Comparison of ENCODE assay signal across 11 mouse cellular contexts in genomic region chr5:114592463-114593160, GRCm38 (mm10). TPM values are rescaled to one million over a fixed set of nuclear protein-coding genes. Genes with fewer than 3 reads are reported as not detected.
A peak's percentile ranks its signal among the peaks of the same experiment; 100 is the strongest.
DNase-seq lines count a peak whose midpoint lies in the region; ATAC-seq lines count a peak whose summit lies in the region.
"Had no signal": no experiment of that assay in that cellular context is flagged by ENCODE, and none has a peak within 500 bp of the region (broad histone marks: within the 10 kb centered on the region; RNA-seq: fewer than 3 reads in every experiment).

No protein-coding gene starts in this region.

- WGBS in kidney, embryonic 15.5 days, result 61% methylated on average over 19 of the region's 19 CpGs
- WGBS in embryonic facial prominence, embryonic 13.5 days, result 39% methylated on average over 19 of the region's 19 CpGs
- WGBS in hindbrain, embryonic 13.5 days, result 36% methylated on average over 19 of the region's 19 CpGs
- WGBS in midbrain, embryonic 16.5 days, result 27% methylated on average over 19 of the region's 19 CpGs
- 68% methylated on average over 19 of the region's 19 CpGs for WGBS in heart, embryonic 11.5 days (ENCODE audit: insufficient replicate concordance)

- H3K27ac ChIP-seq in kidney, embryonic 15.5 days, result peak overlapping the region; percentile 95; the same call in 1 of the 2 replicates
- H3K27ac ChIP-seq in embryonic facial prominence, embryonic 13.5 days, result no peak overlapping the region
- peak overlapping the region; percentile 69 for H3K27ac ChIP-seq in hindbrain, embryonic 13.5 days
- H3K27ac ChIP-seq in midbrain, embryonic 16.5 days (ENCODE audit: low read length), result peak overlapping the region; percentile 30; the same call in 1 of the 2 replicates
- H3K27ac ChIP-seq in heart, embryonic 11.5 days (ENCODE audit: low read depth, low read length), result no peak overlapping the region

- peaks cover 100% of the 10 kb centered on the region for H3K4me1 ChIP-seq in kidney, embryonic 15.5 days
- peaks cover 81% of the 10 kb centered on the region for H3K4me1 ChIP-seq in embryonic facial prominence, embryonic 13.5 days
- H3K4me1 ChIP-seq in hindbrain, embryonic 13.5 days (replicated peaks), result peaks cover 86% of the 10 kb centered on the region
- H3K4me1 ChIP-seq in midbrain, embryonic 16.5 days (ENCODE audit: control insufficient read depth, insufficient read depth, low read length), result peaks cover 76% of the 10 kb centered on the region
- H3K4me1 ChIP-seq in heart, embryonic 11.5 days (ENCODE audit: control insufficient read depth, insufficient read depth, low read length), result peaks cover 54% of the 10 kb centered on the region

- no peak for ATAC-seq in kidney, embryonic 15.5 days (replicated peaks; ENCODE audit: low FRiP score)
- no peak for ATAC-seq in embryonic facial prominence, embryonic 13.5 days (ENCODE audit: insufficient number of reproducible peaks, insufficient read depth, low FRiP score, low TSS enrichment, low read depth)
- peak; percentile 9; the same call in 1 of the 2 replicates for ATAC-seq in hindbrain, embryonic 13.5 days (ENCODE audit: low FRiP score)
- ATAC-seq in midbrain, embryonic 16.5 days, result no peak
- no peak for ATAC-seq in activated CD4-positive, CD25-positive, alpha-beta regulatory T cell, adult 4 months
- ATAC-seq in heart, embryonic 11.5 days (replicated peaks; ENCODE audit: insufficient number of reproducible peaks, low FRiP score, low TSS enrichment), result no peak

- no peak overlapping the region for H3K9ac ChIP-seq in kidney, embryonic 15.5 days
- no peak overlapping the region for H3K9ac ChIP-seq in embryonic facial prominence, embryonic 13.5 days
- H3K9ac ChIP-seq in hindbrain, embryonic 13.5 days, result peak overlapping the region; percentile 6; the same call in 1 of the 2 replicates
- no peak overlapping the region for H3K9ac ChIP-seq in midbrain, embryonic 16.5 days (ENCODE audit: low read depth, low read length)
- no peak overlapping the region for H3K9ac ChIP-seq in heart, embryonic 11.5 days (ENCODE audit: low read depth, low read length)

- H3K27me3 ChIP-seq in kidney, embryonic 15.5 days, result no peaks in the 10 kb centered on the region
- H3K27me3 ChIP-seq in embryonic facial prominence, embryonic 13.5 days, result peaks cover 17% of the 10 kb centered on the region
- H3K27me3 ChIP-seq in hindbrain, embryonic 13.5 days, result 0 out of 2 replicates have a peak, but pooled peaks cover 2% of the 10 kb centered on the region
- H3K27me3 ChIP-seq in midbrain, embryonic 16.5 days (ENCODE audit: control insufficient read depth, insufficient read depth, low read depth, low read length), result no peaks in the 10 kb centered on the region
- peaks cover 2% of the 10 kb centered on the region; the same call in 1 of the 2 replicates for H3K27me3 ChIP-seq in heart, embryonic 11.5 days (ENCODE audit: control insufficient read depth, insufficient read depth, low read length)

- no peaks in the 10 kb centered on the region for H3K36me3 ChIP-seq in kidney, embryonic 15.5 days
- H3K36me3 ChIP-seq in embryonic facial prominence, embryonic 13.5 days, result no peaks in the 10 kb centered on the region
- H3K36me3 ChIP-seq in hindbrain, embryonic 13.5 days, result peaks cover 15% of the 10 kb centered on the region
- H3K36me3 ChIP-seq in midbrain, embryonic 16.5 days (ENCODE audit: control insufficient read depth, insufficient read depth, low read length), result no peaks in the 10 kb centered on the region
- no peaks in the 10 kb centered on the region for H3K36me3 ChIP-seq in heart, embryonic 11.5 days (ENCODE audit: control insufficient read depth, insufficient read depth, low read length)

- no peak for DNase-seq in kidney, adult 9 months
- DNase-seq in heart, postnatal 4 days, result no peak
- DNase-seq: cerebellum, adult 9-11 months; gastrocnemius, postnatal 14 days; lung, adult 2 months had no signal

- no peak overlapping the region for H3K4me2 ChIP-seq in kidney, embryonic 15.5 days
- H3K4me2 ChIP-seq in embryonic facial prominence, embryonic 13.5 days, result peak overlapping the region; percentile 14; the same call in 1 of the 2 replicates
- H3K4me2 ChIP-seq in hindbrain, embryonic 13.5 days, result peak overlapping the region; percentile 22; the same call in 1 of the 2 replicates
- H3K4me2 ChIP-seq in midbrain, embryonic 16.5 days (ENCODE audit: low read length), result no peak overlapping the region
- no peak overlapping the region for H3K4me2 ChIP-seq in heart, embryonic 11.5 days

- H3K4me3 ChIP-seq in kidney, embryonic 15.5 days (replicated peaks), result no peak overlapping the region
- no peak overlapping the region for H3K4me3 ChIP-seq in embryonic facial prominence, embryonic 13.5 days
- no peak overlapping the region for H3K4me3 ChIP-seq in hindbrain, embryonic 13.5 days
- no peak overlapping the region for H3K4me3 ChIP-seq in midbrain, embryonic 16.5 days (ENCODE audit: low read depth, low read length)
- no peak overlapping the region for H3K4me3 ChIP-seq in heart, embryonic 11.5 days (ENCODE audit: low read depth, low read length)

- no peaks in the 10 kb centered on the region for H3K9me3 ChIP-seq in kidney, embryonic 15.5 days (replicated peaks)
- no peaks in the 10 kb centered on the region for H3K9me3 ChIP-seq in embryonic facial prominence, embryonic 13.5 days
- H3K9me3 ChIP-seq in hindbrain, embryonic 13.5 days, result no peaks in the 10 kb centered on the region
- H3K9me3 ChIP-seq in midbrain, embryonic 16.5 days (replicated peaks; ENCODE audit: control insufficient read depth, low read length, poor library complexity, severe bottlenecking), result no peaks in the 10 kb centered on the region
- no peaks in the 10 kb centered on the region for H3K9me3 ChIP-seq in heart, embryonic 11.5 days (replicated peaks; ENCODE audit: control insufficient read depth, low read length)

RNA-seq across cellular contexts. Expression of gene Fam222a, which starts 24.8 kb away (rescaled TPM):
- 4.4 and 4.7 TPM in 2 replicates for polyA plus RNA-seq in kidney, embryonic 15.5 days (2015; fragmentation: Nextera tagmentation; extraction: Ambion mirVana)
- polyA plus RNA-seq in embryonic facial prominence, embryonic 13.5 days (2015; fragmentation: Nextera tagmentation; extraction: Ambion mirVana), result 1.2 and 1.3 TPM in 2 replicates
- polyA plus RNA-seq in hindbrain, embryonic 13.5 days (2015; fragmentation: Nextera tagmentation; extraction: Ambion mirVana), result 5.8 and 6.4 TPM in 2 replicates
- 5.3 and 6.0 TPM in 2 replicates for polyA plus RNA-seq in midbrain, embryonic 16.5 days (2015; fragmentation: Nextera tagmentation; extraction: Ambion mirVana)
- polyA plus RNA-seq in activated CD4-positive, CD25-positive, alpha-beta regulatory T cell, adult 4 months (2017; shearing (Covaris generic)), result not detected
- 0.55 and 0.79 TPM in 2 replicates for polyA plus RNA-seq in heart, embryonic 11.5 days (2014; fragmentation: Nextera tagmentation; extraction: Ambion mirVana)
- 1 to 10 TPM; 6.0 to 7.0 TPM for total RNA-seq in heart, postnatal 4 days (2021)

Comparison
In these comparisons a context has a peak if more than half of its experiments do, and no peak if none do; other contexts are left out.
1. H3K27ac ChIP-seq: peak in kidney, embryonic 15.5 days (single experiment), hindbrain, embryonic 13.5 days (single experiment) and midbrain, embryonic 16.5 days (single experiment); none in embryonic facial prominence, embryonic 13.5 days (single experiment) and heart, embryonic 11.5 days (single experiment).
2. H3K4me2 ChIP-seq: peak in embryonic facial prominence, embryonic 13.5 days (single experiment) and hindbrain, embryonic 13.5 days (single experiment); none in kidney, embryonic 15.5 days (single experiment), midbrain, embryonic 16.5 days (single experiment) and heart, embryonic 11.5 days (single experiment).